Mouse (Mus musculus) left cerebral cortex, adult 11 months (tissue): ENCODE measurements around the gene Sf3b4.
"Not testable (repeated sequence)": the region's sequence is repeated elsewhere in the genome, so short reads cannot be mapped to it uniquely, and the experiment has no call there.

Experiments used
- DNase-seq: peaks from one replicate; pipeline ENCODE4 v3.0.0; 2022; ENCODE audit warnings: low spot score

The Sf3b4 gene

GRCm38 (mm10) chr3:96220131-96220764 is 48.1 kb downstream of the Sf3b4 start:
- DNase-seq: not testable (repeated sequence)

GRCm38 (mm10) chr3:96220765-96221639 is 48.9 kb downstream of the Sf3b4 start, which contains the start of the genes Hist2h2ac and Hist2h2be:
Hist2h2ac (minus strand) TSS chr3:96220880.
Hist2h2be (plus strand) TSS chr3:96221119.
- peak; percentile 88 for DNase-seq

GRCm38 (mm10) chr3:96221640-96222038 is 49.5 kb downstream of the Sf3b4 start:
- no peak for DNase-seq

- no peak for DNase-seq
Observed at GRCm38 (mm10) chr3:96222774-96223173, 50.6 kb downstream of the Sf3b4 start.

DNA sequence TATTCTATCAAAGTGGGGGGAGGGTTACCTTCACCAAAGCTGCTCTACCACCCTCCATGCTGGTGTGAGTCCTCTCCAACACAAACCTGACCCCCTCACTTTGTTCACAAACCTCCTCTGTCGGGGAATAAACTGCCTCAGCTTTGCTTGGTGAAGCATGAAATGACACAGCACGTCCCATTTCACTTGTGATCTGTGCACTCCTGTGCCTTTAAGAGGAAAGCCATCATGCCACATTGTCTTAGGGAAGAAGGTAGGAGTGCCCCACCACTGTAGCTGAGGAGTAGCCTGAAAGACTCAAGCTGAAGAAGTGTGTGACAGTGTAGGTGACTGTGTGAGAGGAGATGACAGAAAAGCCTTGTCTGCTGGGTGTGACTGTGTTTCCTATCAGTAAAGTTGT is 53.3 kb downstream of the Sf3b4 start:
- DNase-seq: no peak
